Mouse (Mus musculus): ENCODE measurements around the gene Gfod2.
A peak's percentile ranks its signal among the peaks of the same experiment; 100 is the strongest.

The Gfod2 gene

DNA sequence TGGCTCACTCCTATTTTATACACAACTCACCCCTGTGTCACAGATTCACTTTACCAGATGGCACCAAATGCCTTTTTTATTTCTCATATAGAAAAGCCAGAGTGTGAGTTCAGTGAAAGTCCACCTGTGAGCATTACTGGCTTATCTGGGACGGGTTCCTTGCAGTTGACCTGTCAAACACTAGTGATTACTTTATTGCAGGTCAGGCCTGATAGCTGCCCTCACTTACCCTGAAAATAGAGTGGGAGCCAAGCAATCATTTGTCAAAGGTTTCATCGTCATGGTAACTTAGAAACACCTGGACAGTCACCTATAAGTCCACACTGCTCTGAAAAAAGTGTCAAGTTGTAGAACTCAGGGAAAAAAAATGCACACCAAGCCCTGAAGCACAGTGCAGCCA lies 3.8 kb downstream of the Gfod2 start:
- no peak for DNase-seq

DNA sequence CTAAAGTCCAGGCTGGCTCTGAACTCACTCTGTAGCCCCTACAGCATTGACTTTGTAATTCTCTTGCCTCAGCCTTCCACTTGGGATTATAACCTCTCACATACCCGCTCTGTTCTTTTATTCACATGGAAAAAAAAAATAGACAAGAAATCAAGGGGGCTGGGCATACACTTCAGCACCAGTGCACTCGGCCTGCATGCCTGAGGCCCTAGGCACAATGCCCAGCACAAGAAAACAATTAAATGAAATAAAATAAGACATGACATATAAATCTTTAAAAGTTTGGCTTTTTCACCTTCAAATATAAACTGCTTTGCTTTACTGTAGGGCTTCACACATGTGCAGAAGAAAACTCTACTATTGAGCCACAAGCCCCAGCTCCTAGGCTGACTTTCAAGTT lies 4.5 kb downstream of the Gfod2 start:
- DNase-seq: no peak

DNA sequence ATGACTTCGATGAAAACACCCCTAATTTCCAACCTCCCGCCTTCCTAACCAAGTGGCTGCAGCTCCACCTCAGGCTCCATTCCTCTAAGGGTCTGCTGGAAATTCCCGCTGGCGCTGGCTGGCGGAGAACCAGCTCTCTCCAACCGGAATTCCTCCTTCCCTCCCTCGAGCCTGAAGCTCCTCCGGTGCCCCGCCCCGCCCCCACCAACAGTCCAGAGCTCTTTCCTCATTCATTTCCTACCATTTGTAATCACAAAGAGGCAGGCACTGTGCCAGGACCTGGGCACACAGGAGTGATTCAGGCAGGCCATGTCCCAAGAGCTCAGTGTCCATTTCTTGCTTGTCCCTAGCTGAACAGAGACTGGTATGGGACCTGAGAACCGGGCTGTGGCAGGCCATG lies 7.9 kb downstream of the Gfod2 start:
- DNase-seq: peak; percentile 76

DNA sequence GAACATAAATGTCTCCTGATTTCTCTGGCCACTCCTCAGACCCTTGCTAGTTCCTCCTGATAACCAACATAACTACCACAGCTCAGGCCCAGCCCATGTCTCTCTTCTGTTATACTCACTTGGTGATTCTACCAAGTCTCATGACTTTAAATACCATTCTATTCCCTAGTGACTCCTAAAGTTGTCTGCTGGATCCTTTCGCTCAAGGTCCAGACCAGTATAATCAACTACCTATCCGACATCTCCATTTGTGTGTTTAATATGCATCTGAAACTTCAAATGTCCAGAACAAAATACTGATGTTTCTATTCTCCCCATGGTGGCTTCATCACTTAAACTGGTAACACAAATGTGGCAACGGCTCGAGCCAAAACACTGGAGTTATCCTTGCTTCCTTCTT lies 15.2 kb downstream of the Gfod2 start:
- DNase-seq: peak; percentile 30

DNA sequence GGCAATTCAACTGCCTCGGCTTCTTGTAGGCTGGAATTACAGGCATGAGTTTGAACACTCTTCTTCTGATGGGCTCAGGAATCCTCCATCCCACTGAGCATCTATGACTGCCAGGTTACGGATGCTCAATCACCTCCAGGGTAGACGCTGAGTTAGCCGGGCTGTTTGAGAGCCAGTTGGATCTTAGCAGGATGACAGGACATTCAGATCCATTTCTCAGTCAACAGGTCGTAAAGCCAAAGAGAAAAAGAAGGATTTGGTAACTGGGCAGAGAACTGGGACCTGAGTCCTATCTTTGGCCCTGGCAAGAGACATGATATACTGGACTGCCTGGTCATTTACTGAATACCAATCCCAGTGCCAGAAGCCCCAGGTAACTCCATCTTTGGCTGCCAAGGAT lies 19.2 kb downstream of the Gfod2 start:
- no peak for DNase-seq

DNA sequence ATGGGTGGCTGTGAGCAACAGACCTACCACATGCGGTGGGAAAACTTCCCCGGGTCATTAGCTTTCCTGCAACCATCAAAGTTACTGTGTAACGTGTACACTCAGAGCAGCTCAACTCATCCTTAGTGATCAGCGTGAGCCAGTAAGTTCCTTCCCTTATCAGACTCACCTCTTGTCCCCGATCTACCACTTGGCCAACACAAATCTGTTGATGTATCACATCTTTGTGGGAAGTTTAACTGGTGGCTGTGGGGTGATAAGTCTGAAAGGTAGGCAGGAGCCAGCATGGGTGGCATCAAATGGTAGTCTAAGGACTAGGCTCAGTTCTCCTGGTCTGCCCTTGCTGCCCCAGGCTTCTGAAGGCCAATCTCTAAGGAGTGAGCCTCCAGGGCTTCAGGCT lies 26.3 kb downstream of the Gfod2 start:
- DNase-seq: no peak

DNA sequence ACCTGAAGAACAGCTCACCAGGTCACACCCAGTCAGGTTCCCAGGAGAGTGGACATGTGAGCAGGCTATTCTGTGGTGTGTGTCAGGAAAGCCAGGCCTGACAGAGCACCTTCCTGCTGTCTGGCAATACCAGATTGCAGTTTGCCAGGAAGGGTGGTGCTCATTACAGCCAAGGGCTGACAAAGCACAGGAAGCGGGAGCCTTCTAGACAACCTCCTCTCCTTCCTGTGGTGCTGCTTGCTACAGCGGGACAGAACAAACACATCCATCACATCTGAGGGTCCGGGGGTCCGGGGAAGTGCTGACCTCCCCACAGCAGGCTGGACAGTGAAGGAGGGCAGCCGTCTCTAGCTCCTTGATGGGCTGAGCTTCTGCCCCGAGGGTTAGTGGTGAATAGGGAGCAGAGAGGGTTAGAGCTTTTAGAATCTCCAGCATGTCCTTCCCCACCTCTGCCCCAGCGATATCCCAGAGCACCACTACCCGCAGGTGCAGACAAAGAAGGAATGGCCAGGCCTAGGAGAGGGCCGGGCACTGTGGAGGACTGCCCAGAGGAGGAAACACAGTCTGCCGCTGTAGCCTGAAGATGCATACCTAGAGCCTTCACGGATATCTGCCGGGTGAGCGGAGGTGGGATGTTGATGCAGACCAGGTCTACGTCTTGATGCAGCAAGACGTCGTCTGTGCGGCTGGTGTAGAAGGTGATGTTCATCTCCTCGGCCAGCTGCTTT lies 30.9 kb downstream of the Gfod2 start:
- DNase-seq: peak; percentile 76

DNA sequence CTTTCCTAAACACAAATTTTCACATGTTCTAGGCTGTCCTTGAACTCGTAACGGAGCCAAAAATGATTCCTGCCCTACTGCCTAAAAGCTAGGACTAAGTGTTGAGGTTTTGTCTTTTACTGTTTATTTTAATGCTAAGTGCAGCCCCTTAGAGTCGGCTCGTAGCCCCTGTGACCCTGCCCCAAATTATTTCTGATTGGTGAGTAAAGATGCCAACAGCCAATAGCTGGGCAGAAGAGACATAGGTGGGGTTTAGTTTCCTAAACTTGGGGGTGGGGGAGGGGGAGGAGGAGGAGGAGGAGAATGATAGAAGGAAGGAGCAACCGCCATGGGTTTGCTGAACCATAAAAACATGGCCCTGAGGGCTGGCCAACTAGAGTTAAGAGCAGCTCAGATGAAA lies 32.7 kb downstream of the Gfod2 start:
- no peak for DNase-seq

DNA sequence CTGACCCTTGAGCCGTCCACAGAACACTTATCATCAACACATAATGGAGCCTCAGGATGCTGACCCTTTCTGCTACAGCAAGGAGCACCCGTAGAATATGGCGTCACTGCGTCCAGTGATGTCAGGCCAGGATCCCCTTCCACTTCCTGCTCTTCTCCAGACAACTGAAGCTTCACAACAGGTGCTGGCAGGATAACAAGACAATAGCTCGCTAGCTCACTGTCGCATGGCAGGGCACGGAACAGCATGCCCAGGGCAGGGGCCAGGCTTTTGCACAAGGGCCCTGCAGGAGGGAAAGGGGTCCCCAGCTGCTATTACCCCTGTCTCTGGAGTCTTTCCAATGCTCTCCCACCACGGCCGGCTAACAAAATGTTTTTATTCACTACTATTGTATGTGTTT lies 35.6 kb downstream of the Gfod2 start:
- no peak for DNase-seq

DNA sequence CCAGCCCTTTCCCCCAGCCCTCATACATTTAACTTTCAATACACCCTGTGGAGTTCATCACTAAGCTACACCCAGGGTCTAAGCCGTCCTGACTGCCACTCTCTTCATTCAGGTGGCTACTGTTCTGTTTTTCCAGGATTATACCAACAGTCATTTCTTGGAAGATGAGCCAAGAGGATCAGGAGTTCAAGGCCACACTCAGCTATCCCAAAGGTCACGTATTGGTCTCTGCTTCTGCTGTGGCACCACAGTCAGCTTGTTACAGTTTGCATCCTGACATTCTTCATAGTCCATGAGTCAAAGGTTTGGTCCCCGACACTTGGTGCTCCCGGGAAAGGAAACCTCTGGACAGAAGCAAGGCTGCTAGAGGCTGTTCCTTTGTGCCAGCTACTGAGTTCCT lies 38.8 kb downstream of the Gfod2 start:
- no peak for DNase-seq

DNA sequence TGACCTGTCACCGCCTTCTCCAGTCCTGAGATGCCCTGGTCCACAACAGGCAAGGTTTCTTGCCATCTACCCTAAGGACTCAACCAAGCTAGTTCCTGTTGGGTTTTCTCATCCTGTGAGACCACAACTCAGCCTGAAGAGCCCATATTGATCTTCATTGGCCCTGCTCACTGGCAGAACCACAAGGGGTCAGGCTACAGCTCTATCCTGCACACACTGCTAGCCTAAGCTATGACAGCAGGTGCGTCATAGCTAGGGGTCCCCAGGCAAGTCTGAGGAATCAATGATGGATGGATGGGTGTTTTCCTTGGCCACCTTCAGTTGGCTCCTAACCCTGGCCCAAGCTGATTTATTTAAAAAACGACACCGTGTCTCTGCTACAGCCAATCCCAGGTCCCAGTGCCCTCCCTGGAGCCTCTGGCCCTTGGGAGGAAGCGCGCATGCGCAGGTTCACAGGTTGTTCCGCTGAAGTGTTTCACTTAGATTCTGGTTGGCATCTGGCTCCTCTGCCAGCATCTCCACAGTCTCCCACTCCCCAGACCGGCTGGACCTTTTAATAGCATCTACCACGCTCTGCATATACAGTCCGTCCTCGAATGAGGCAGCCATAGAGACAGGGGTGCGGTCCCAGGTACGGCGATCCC lies 42.0 kb downstream of the Gfod2 start:
- DNase-seq: no peak

DNA sequence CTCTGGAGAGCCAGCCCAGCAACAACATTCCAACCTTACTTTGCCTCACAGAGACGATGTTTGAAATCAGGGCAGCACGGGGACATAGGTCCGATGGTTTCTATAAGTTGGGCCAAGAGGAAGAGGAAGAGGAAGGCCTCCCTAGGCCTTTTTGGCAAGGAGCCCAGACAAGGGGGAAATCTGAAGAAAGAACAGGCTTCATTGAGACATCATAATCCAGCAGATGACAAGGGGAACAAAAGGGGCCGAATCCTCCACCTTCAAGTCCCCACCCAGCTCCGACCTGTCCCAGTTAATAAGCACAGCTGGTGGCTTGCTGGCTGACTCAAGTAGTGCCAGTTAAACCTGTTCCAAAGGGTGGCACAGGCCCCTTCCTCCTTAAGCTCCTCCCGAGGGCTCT lies 43.4 kb downstream of the Gfod2 start:
- no peak for DNase-seq

DNA sequence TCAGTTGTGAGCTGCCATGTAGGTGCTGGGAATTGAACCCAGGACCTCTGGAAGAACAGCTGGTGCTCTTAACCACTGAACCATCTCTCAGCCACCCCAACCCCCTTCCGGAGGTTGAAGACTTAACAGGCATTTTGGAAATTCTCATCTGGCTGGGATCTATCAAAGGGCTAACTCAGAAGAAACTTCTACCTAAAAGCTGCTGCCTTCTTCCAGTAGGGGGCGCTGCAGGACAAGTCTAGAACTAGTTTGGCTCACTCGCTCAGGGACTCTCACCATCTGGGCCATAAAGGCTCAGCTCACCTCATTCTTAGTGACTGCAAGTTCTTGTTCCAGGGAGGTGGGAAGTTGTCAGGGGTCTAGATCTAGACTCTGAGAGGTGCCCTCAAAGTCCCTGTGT lies 44.3 kb downstream of the Gfod2 start:
- DNase-seq: peak; percentile 89

DNA sequence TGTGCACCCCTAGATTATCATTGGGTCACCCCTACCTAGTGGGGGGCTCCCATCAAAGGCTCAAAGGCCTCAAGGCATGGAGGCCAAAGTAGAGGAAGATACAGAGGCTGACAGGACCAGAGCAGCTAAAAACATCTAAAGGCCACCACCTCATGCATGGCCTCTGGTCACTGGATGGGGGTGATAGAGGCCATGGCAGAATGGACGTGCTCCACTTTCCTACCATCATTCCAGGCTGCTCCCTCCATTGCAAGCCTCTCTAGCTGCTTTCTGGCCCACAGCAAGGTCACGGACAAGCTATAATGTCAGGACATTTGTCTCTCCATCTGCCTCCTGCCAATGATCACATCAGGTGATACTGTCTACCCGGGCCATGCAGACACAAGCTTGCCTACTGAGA lies 46.2 kb downstream of the Gfod2 start:
- DNase-seq: no peak

DNA sequence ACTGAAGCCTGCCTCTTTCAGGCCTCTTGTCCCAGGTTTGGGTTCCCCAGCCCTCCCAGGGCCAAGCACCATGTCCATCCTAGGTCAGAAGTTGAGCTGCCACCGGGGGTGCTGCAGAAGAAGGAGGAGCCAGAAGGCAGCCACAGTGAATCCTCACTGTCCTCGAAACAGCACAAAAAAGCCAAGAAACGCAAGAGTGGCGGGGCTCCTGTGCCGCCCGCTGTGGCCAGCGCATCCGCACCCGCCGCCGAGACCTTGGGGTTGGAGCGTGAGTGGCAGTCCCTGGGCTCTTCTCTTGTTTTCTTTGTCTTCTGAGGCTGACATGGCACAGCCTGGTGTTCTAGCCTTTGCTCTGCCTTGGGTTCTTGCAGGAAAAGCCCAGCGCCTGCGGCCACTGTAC lies 49.1 kb downstream of the Gfod2 start:
- no peak for DNase-seq

DNA sequence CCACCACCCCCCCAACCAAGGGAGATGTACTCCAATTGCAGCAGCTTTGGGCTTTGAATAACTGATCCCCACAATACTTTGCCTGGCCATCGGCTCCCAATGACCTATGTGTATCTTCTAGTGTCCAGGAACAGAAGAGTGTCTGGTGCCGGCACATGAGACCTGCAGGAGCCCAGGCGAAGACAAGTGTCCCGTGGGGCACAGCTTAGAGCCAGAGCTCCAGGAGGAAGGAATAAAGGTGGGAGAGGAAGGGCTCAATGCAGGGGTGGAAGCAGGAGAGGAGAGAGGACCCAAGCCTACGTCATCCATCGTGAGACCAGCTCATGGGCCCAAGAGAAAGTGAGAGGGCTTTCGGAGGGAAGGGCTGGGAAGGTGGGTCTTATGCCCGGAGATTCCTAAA lies 49.8 kb downstream of the Gfod2 start:
- DNase-seq: no peak

DNA sequence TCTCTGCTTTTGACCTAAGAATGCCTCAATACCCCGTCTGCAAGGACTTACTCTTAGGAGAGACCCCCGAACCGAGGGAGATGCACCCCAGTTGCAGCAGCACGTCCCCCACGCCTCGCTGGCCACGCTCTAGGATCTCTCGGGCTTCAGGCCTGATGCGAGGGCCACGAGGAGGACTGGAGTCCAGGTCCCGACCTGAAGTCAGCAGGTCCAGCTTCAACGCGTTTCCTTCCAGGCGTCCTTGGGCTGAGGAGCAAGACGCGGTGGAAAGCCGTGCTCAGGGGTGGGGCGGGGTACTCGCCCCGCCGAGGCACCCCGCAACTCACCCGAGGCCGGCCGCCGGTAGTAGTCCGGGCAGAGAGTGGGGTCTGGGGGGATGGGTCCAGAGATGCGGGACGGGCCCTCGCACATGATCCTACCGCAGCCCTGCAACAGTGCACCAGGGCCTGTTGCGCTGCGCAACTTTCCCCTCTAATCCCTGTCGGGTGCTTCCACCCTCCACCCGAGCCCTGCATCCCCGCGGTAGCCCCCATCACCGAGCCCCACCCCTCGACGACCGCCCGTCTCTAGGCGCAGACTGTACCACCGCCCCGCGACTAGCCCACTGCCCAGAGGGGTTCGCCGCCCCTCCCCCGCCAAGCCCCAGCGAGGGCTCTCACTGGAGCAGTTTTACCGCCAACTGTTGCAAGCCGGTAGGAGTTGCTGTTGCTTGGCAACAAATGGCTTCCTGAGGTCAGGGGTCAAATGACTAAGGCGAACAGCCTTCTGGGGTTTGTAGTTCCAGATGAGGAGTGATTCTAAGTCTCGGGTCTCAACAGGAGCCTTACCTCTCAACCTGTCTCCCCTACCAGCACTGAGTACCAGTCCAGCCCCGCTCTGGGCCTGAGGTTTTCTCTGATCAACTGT lies 50.7 kb downstream of the Gfod2 start, which contains the start of the genes 4933405L10Rik and Enkd1:
4933405L10Rik (plus strand) TSS at position 158 of the 906 bp plus-strand sequence.
Enkd1 (minus strand) TSS at position 713 of the 906 bp plus-strand sequence.
- DNase-seq: peak; percentile 94

DNA sequence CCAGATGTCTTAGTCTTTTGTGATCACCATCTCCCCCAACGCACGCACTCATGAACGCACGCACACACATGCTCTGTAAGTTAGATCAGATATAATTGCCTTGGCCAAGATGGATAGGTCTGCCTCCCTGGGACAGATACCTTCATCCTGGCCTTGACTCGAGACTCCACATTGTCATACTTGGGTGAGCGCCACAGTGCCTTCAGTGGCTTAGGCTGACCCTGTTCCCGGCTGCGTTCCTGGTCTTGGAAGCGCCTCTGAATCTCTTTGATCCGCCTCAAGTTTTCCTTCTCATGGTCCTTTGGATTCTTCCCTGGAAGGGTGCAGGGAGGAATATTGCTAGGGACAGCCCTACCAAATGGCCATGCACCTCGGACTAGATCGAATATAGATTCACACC lies 52.0 kb downstream of the Gfod2 start:
- no peak for DNase-seq

DNA sequence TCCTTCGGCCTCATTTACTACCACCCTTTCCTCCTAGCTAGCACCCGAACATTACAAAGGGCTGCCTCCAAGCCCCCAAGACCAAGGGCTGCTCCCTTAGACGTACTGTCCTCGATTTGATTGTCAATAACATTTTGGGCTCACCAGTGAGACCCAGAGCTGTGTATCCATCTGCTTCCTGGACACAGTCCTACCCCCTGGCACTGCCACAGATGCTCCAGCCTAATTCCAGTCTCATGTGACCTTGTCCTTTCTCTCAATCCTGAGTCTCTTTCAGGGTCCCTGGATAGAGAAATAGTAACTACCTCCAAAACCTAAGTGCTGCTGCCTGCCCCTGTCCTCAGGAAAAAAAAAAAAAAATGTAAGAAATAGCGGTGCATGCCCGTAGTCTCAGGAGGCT lies 53.5 kb downstream of the Gfod2 start:
- DNase-seq: no peak

DNA sequence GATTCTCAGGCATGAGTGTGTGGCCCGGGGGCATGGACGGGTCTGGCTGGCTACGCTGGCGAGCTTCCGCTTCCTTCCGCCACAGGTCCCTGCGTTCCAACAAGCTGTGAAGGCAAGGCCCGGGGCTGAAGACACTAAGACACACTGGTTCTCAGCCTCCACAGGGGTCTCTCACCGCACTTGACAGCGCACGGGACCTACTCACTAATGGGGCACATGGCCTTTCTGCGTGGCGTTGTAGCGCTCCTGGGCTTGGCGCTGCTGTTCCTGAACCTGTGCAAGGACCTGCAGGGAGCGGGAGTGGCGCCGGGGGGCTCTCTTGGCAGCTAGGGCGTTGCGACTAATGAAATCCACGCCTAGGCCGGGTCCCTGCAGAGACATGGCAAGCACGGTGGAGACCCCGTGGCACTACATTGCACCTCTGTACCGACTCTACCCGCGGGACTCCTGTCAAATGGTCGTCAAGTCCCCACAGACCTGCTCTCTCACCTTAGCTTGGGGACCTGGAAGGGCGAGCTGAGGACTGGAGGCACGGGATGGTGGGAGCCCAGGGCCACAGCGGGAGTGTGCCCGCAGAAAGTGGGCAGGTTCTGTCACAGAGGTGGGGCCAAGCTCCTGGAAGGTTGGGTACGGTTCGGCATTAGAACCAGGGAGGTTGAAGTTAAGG lies 54.2 kb downstream of the Gfod2 start:
- no peak for DNase-seq

DNA sequence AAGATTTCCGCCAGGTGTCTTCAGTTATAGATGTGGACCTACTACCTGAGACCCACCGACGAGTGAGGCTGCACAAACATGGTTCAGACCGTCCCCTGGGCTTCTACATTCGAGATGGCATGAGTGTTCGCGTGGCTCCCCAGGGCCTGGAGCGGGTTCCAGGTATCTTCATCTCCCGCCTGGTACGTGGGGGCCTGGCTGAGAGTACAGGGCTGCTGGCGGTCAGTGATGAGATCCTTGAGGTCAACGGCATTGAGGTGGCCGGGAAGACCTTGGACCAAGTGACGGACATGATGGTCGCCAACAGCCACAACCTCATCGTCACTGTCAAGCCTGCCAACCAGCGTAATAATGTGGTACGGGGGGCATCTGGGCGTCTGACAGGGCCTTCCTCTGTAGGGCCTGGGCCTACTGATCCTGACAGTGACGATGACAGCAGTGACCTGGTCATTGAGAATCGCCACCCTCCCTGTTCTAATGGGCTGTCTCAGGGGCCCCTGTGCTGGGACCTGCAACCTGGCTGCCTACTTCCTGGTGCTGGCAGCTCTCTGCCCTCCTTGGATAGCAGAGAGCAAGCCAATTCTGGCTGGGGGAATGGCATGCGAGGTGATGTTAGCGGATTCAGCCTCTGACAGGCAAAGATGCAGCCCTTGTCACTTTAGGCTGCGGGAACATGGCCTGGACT lies 55.6 kb downstream of the Gfod2 start:
- no peak for DNase-seq

DNA sequence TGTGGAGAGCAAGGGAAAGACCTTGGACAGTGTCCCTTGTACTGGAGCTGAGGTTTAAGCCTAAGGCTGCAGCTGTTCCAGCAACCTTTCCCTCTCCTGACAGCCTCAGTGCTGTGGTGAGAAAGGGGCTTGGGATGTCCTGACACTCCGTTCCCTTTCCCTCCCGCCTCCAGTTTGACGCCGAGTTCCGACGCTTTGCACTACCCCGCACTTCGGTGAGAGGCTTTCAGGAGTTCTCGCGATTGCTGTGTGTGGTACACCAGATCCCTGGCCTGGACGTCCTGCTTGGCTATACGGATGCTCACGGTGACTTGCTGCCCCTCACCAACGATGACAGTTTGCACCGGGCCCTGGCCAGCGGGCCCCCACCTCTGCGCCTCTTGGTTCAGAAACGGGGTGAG lies 56.5 kb downstream of the Gfod2 start:
- no peak for DNase-seq
